In the genomic region with DNA sequence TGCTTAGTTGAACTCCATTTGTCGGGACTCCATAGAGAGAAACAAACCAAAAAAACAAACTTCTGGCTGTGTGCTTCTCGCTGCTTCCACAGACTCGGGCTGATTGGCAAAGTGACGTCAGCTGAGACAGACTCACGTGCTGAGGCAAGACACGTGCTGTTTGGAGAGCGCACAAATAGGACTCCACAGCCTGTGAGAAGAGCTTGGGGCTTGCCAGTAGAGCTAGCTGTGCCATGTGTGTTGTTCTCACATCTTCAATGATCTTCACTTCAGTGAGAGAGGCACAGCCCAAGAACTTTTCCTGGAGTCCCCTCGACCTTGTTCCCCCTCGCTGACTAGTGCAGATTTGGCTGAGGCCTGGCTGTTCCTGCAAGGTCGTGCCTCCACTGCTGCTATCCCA, we compare ENCODE assay signal across 31 mouse cellular contexts. TPM values are rescaled to one million over a fixed set of nuclear protein-coding genes. Genes with fewer than 3 reads are reported as not detected.
"Had no signal": no experiment of that assay in that cellular context is flagged by ENCODE, and none has a peak within 500 bp of the region (broad histone marks: within the 10 kb centered on the region; RNA-seq: fewer than 3 reads in every experiment).

No protein-coding gene starts in this region.

- H3K9ac ChIP-seq: limb, embryonic 12.5 days; limb, embryonic 13.5 days; limb, embryonic 15.5 days; liver, embryonic 12.5 days; liver, embryonic 13.5 days; liver, embryonic 14.5 days; liver, embryonic 15.5 days; liver, postnatal 0 days; lung, embryonic 14.5 days; lung, embryonic 15.5 days; midbrain, embryonic 12.5 days; midbrain, embryonic 13.5 days; neural tube, embryonic 12.5 days; neural tube, embryonic 13.5 days had no signal

- ATAC-seq: liver, embryonic 12.5 days; liver, postnatal 0 days; lung, postnatal 0 days; midbrain, embryonic 13.5 days; midbrain, embryonic 16.5 days had no signal

- H3K9me3 ChIP-seq: limb, embryonic 10.5 days; limb, embryonic 12.5 days; limb, embryonic 13.5 days; limb, embryonic 15.5 days; liver, embryonic 12.5 days; liver, embryonic 13.5 days; liver, embryonic 15.5 days; lung, embryonic 15.5 days; megakaryocyte, embryonic 14.5 days; midbrain, embryonic 10.5 days; midbrain, embryonic 12.5 days; midbrain, embryonic 13.5 days; neural tube, embryonic 12.5 days; neural tube, embryonic 13.5 days had no signal

- H3K4me3 ChIP-seq: limb, embryonic 10.5 days; limb, embryonic 12.5 days; limb, embryonic 13.5 days; limb, embryonic 15.5 days; liver, embryonic 12.5 days; liver, embryonic 13.5 days; liver, embryonic 15.5 days; lung, embryonic 15.5 days; megakaryocyte, embryonic 14.5 days; midbrain, embryonic 10.5 days; midbrain, embryonic 12.5 days; midbrain, embryonic 13.5 days; myocyte; neural tube, embryonic 12.5 days; neural tube, embryonic 13.5 days had no signal

- H3K27ac ChIP-seq: limb, embryonic 10.5 days; limb, embryonic 12.5 days; limb, embryonic 13.5 days; limb, embryonic 15.5 days; liver, embryonic 12.5 days; liver, embryonic 13.5 days; liver, embryonic 14.5 days; liver, embryonic 15.5 days; lung, embryonic 15.5 days; macrophage; midbrain, embryonic 10.5 days; midbrain, embryonic 12.5 days; midbrain, embryonic 13.5 days; neural tube, embryonic 12.5 days; neural tube, embryonic 13.5 days had no signal

- H3K36me3 ChIP-seq: limb, embryonic 10.5 days; limb, embryonic 12.5 days; limb, embryonic 13.5 days; limb, embryonic 15.5 days; liver, embryonic 12.5 days; liver, embryonic 13.5 days; liver, embryonic 15.5 days; lung, embryonic 15.5 days; midbrain, embryonic 10.5 days; midbrain, embryonic 12.5 days; midbrain, embryonic 13.5 days; neural tube, embryonic 12.5 days; neural tube, embryonic 13.5 days had no signal

- H3K27me3 ChIP-seq: limb, embryonic 12.5 days; limb, embryonic 13.5 days; limb, embryonic 15.5 days; liver, embryonic 12.5 days; liver, embryonic 13.5 days; liver, embryonic 15.5 days; lung, embryonic 15.5 days; megakaryocyte, embryonic 14.5 days; midbrain, embryonic 12.5 days; midbrain, embryonic 13.5 days; neural tube, embryonic 12.5 days; neural tube, embryonic 13.5 days had no signal

- H3K4me1 ChIP-seq: limb, embryonic 10.5 days; limb, embryonic 12.5 days; limb, embryonic 13.5 days; limb, embryonic 15.5 days; liver, embryonic 12.5 days; liver, embryonic 13.5 days; liver, embryonic 15.5 days; lung, embryonic 15.5 days; midbrain, embryonic 10.5 days; midbrain, embryonic 12.5 days; midbrain, embryonic 13.5 days; neural tube, embryonic 12.5 days; neural tube, embryonic 13.5 days had no signal

- H3K4me2 ChIP-seq: limb, embryonic 12.5 days; limb, embryonic 13.5 days; limb, embryonic 15.5 days; liver, embryonic 11.5 days; liver, embryonic 12.5 days; liver, embryonic 13.5 days; liver, embryonic 15.5 days; lung, embryonic 14.5 days; lung, embryonic 15.5 days; midbrain, embryonic 12.5 days; midbrain, embryonic 13.5 days; neural tube, embryonic 12.5 days; neural tube, embryonic 13.5 days had no signal

- DNase-seq: left cerebral cortex, postnatal 4 days; liver; liver, embryonic 13.5 days; liver, postnatal 0 days; lung, adult 18-20 months; lung, adult 2 months; lung, embryonic 14.5 days; lung, postnatal 10 days; lung, postnatal 14 days; lung, postnatal 36 days; lung, postnatal 4 days; midbrain, embryonic 14.5 days had no signal

RNA-seq across cellular contexts. Expression of a gene that starts 50.5 kb away (rescaled TPM):
- polyA plus RNA-seq: myocyte had no signal
